Mouse (Mus musculus) fibroblast of lung, adult 2 months (primary cell): ENCODE measurements around the gene Vps11.
"Not testable (repeated sequence)": the region's sequence is repeated elsewhere in the genome, so short reads cannot be mapped to it uniquely, and the experiment has no call there.

Experiments used
- DNase-seq: peaks from one replicate; pipeline ENCODE4 v3.0.0-alpha.2; 2011; ENCODE audit warnings: low read depth

The Vps11 gene

GRCm38 (mm10) chr9:44376141-44376540, 14.7 kb upstream of the Vps11 start:
- DNase-seq, result no peak

- no peak for DNase-seq
Observed at GRCm38 (mm10) chr9:44373386-44373785, 11.9 kb upstream of the Vps11 start.

GRCm38 (mm10) chr9:44364480-44364879, 3.0 kb upstream of the Vps11 start:
- no peak for DNase-seq

- not testable (repeated sequence) for DNase-seq
Observed at GRCm38 (mm10) chr9:44361931-44362330, 461 bp upstream of the Vps11 start.

- DNase-seq, result no peak
Observed at GRCm38 (mm10) chr9:44357207-44357606, 4.3 kb downstream of the Vps11 start.

GRCm38 (mm10) chr9:44353142-44353541, 8.3 kb downstream of the Vps11 start:
- DNase-seq, result no peak

- no peak for DNase-seq
Observed at GRCm38 (mm10) chr9:44352337-44352736, 9.1 kb downstream of the Vps11 start.

GRCm38 (mm10) chr9:44351396-44351795, 10.1 kb downstream of the Vps11 start:
- no peak for DNase-seq

- no peak for DNase-seq
Observed at GRCm38 (mm10) chr9:44348546-44348945, 12.9 kb downstream of the Vps11 start.

GRCm38 (mm10) chr9:44347621-44348020, 13.8 kb downstream of the Vps11 start:
- no peak for DNase-seq

- no peak for DNase-seq
Observed at GRCm38 (mm10) chr9:44347166-44347565, 14.3 kb downstream of the Vps11 start.

- no peak for DNase-seq
Observed at GRCm38 (mm10) chr9:44345570-44346433, 15.7 kb downstream of the Vps11 start.

GRCm38 (mm10) chr9:44343781-44344421, 17.6 kb downstream of the Vps11 start, which contains the start of gene Hmbs:
Gene Hmbs, minus strand, starts transcription at chr9:44344228.
- DNase-seq, result peak; percentile 93

GRCm38 (mm10) chr9:44343290-44343689, 18.2 kb downstream of the Vps11 start:
- no peak for DNase-seq

- DNase-seq, result no peak
Observed at GRCm38 (mm10) chr9:44342605-44343004, 18.9 kb downstream of the Vps11 start.

- no peak for DNase-seq
Observed at GRCm38 (mm10) chr9:44342173-44342572, 19.3 kb downstream of the Vps11 start.

GRCm38 (mm10) chr9:44341487-44341886, 20.0 kb downstream of the Vps11 start:
- no peak for DNase-seq

- DNase-seq, result no peak
Observed at GRCm38 (mm10) chr9:44338574-44338973, 22.9 kb downstream of the Vps11 start.

- no peak for DNase-seq
Observed at GRCm38 (mm10) chr9:44337436-44338169, 23.9 kb downstream of the Vps11 start.

- no peak for DNase-seq
Observed at GRCm38 (mm10) chr9:44336964-44337363, 24.5 kb downstream of the Vps11 start.

GRCm38 (mm10) chr9:44336513-44336912, 25.0 kb downstream of the Vps11 start:
- not testable (repeated sequence) for DNase-seq

GRCm38 (mm10) chr9:44336093-44336406, 25.4 kb downstream of the Vps11 start:
- DNase-seq, result no peak
